Mouse (Mus musculus): ENCODE measurements at regions not wholly inside any gene's neighbourhood (a gene's known extent, or its start where the extent isn't known, plus 50 kb on each side); places are given as distances from the start of the nearest gene placed in this dataset.

- no peak for DNase-seq
These were observed 271.9 kb upstream of the Mettl25 start for GRCm38 (mm10) chr10:106113083-106113482.

DNA sequence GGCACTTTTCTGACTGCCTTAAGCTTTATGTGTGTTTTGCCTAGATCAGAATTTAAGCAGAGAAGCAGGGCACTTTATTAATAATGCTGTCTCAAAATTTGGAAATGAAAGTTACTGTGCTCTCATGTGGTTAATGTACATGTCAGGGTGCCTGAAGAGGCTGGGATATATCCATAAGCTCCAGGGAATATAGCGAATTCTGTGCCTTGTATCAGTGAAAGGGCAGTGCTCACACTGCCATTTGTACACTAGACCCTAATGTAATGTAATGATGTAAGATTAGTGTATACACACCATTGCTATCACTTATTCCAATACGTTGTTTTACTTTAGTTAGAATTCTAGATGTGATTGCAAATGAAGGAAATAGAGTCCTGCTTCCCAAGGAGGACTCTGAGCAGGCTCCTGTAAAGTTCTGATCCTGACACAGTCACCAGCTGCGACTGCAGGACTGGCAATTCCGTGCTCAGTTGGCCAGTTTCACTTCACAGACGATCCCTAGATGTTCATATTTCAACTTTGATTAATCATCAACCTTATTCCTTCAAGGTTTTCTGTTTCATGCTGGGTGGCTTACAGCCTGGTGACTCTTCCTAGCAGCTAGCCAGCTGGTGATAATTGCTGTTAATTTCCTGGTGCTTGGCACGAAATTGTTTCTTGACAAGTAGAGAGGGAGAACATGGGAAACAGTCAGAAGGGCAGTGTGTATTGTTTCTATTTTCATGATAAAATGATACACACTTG is 273.7 kb upstream of the Mettl25 start:
- no peak for DNase-seq

GRCm38 (mm10) chr10:106121826-106122225 is 280.6 kb upstream of the Mettl25 start:
- DNase-seq = no peak

DNA sequence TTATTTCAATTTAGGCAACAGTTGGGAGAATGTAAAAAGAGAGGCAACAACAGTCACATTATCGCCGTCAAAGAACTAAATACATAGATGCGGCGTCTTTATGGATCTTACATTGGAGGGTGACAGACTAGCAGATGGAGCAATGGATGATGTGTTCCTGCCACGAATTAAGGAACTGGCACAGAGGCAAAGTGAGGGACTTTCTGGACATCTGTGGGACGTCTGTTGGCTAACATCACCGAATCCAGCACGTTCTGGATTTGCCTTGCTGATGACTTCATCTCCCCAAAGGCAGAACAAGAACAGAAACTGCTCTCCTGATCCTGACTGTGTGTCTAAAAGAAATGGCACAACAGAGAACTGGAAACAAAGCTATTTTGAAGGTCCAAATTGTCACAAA is 281.8 kb upstream of the Mettl25 start:
- DNase-seq = peak; percentile 10

- DNase-seq = no peak
These were observed 298.0 kb upstream of the Ppfia2 start for GRCm38 (mm10) chr10:106172131-106172530.

GRCm38 (mm10) chr10:106174433-106174832 is 295.7 kb upstream of the Ppfia2 start:
- no peak for DNase-seq

DNA sequence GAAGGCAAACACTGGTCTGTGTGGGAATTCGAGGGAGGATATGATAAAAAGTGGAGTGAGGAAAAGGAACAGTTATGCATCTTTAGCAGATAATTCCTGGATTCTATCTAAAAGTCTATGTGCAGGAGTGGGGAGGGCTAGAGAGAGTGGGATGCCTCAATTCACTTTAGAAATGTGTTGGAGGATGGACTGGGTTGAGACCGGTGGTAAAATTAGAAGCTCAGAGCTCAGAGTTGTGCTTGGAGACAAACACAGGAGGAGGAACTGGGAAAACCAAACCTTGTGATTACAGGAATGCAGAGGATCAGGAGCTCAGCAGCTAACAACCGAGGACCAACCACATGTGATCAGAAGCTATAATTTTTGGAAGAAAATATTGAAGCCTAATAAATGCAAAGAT is 290.5 kb upstream of the Ppfia2 start:
- DNase-seq = no peak

DNA sequence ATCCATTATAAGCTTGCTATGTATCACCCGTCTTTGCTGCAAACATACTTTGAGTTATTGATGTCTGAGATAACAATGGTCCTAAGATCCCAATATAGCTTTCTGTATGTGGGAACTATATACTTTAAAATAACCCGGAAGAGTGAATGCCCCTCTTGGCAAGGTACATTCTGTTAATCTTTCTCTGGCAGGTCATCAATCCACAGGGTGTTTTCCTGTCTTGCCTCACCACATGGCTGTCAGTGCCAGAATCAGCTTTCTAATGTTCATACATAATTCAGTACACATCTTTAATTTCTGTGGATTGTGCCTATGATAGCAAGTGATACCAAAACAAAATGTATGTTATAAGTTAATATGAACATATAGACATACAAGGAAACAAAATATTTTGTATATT is 267.6 kb upstream of the Ppfia2 start:
- DNase-seq = no peak

DNA sequence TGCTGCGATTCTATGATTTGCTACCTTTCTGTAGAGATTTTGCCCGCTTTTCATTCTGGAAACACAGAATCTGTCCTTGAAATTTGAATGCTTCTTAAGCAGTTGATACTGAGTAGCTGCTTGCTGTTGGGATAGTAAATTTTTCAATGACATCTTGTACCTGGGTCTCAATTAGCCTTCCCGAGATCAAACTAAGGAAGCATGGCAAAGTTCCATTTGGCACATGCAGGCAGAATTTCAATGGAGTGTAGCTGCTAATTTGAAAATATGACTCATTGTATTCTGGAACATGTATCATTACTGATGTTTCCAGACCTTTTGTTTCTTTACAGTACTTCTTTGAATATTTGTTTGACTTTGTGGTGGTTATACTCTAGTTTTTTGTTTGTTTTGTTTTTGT is 245.9 kb upstream of the Ppfia2 start:
- DNase-seq = no peak

GRCm38 (mm10) chr10:106242180-106242579 is 228.0 kb upstream of the Ppfia2 start:
- no peak for DNase-seq

- DNase-seq = no peak
These were observed 216.0 kb upstream of the Ppfia2 start for GRCm38 (mm10) chr10:106254106-106254505.

GRCm38 (mm10) chr10:106259811-106260210 is 210.3 kb upstream of the Ppfia2 start:
- DNase-seq = no peak

- DNase-seq = no peak
These were observed 196.8 kb upstream of the Ppfia2 start for GRCm38 (mm10) chr10:106273335-106273734.

GRCm38 (mm10) chr10:106289951-106290350 is 180.2 kb upstream of the Ppfia2 start:
- DNase-seq = no peak

DNA sequence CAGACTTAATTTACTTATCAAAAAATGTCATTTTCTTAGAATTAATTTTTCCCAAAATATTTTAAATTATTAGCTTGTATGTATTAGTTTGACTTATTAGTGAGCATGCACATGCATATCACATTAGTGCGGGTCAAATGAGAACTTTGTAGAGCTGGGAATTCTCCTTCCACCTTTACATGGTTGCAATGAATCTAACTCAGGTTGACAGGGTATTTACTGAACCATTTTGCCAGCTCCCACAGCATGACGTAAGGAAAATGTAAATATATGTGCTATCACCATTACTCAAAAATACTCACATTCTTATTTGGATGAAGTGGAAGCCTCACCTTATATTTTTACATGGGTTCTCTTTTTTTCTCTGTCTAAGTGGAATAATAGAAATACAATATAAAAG is 179.4 kb upstream of the Ppfia2 start:
- no peak for DNase-seq

DNA sequence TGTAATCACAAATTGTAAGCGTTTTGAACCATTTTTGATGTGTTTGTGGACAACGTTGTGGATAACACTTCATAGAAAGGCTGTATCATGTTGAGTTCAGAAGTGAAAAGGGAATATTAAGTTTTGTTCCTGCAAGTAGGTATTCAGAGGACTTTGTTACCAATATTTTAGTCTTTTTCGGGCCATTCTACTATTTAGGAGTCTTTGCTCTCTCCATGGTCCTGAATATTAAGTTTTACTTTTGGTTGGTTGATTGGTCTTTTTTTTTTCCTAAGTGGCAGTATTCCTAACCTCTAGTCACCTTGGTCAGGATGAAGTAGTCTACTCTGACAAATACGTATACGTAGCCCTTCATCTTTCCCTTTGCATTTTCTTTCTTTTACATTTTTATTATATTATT is 174.6 kb upstream of the Ppfia2 start:
- no peak for DNase-seq

DNA sequence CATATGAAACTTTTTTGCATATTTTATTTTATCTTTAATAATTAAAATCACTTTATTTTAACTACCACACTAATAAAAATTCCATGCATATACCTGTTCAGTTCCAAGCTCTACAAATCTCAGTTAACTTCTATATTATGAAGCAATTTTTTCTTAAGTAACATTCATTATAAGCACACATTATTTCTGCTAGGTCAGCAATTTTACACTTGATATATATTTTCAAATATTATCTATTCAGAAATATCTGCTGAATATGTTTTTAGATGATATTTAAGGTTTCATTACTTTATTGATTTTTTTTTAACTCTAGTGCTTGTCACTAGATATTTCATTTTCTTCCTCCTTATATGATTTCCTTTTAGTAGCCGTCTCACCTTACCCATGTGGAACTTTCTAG is 135.0 kb upstream of the Ppfia2 start:
- no peak for DNase-seq

DNA sequence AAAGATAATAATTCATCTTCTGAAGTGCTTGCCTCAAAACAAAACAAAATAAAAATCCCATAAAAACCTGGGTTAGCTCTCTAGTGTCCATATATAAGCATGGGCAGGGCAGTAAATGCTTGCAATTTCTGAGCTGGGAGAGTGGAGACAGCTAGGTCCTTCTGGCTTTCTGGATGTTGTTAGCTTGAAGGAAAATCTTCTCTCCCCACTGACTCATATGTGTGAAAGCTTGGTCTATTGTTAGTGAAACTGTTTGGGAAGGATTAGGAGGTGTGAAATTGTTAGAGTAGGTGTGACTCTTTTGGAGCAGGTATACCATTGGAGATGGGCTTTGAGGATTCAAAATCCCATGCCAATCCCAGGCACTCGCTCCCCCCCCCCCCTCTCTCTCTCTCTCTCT is 118.5 kb upstream of the Ppfia2 start:
- DNase-seq = no peak

DNA sequence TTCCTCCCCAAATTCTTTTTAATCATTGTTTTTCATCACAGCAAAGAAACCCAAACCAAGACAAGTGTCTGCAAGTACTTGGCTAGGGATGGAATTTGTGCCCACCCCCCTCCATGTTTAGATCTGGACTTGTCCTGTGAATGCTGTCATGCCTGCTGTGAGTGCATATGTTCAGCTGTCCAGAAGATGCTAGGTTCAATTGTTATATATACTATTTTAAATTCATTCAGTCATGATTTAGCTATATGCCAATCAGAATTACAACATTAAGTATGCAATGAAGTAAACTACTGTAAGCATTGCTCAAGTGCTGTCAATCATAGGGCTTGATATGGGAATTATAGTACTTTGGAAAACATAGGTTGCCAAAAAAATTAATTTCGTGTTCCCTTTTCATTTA is 94.5 kb upstream of the Ppfia2 start:
- DNase-seq = no peak

- DNase-seq = no peak
These were observed 94.0 kb upstream of the Ppfia2 start for GRCm38 (mm10) chr10:106376161-106376560.

DNA sequence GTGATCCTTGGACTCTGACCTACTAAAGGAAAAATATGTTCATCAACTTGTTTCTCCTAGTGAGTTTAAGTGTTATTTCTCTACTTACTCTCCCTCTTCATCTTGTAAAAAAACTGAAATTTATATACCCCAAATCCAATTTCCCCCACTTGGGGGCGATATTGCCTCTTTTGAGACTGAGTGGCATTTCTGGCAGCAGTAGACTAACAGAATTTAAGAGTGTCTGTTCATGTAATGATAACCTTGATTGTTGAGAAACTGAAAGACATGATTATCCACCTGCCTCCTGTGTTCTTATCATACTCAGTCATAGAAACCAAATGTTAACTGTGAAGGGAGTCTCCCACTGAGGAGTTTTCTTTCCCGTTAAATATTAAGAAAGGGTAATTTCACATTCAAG is 89.5 kb upstream of the Ppfia2 start:
- DNase-seq = no peak

DNA sequence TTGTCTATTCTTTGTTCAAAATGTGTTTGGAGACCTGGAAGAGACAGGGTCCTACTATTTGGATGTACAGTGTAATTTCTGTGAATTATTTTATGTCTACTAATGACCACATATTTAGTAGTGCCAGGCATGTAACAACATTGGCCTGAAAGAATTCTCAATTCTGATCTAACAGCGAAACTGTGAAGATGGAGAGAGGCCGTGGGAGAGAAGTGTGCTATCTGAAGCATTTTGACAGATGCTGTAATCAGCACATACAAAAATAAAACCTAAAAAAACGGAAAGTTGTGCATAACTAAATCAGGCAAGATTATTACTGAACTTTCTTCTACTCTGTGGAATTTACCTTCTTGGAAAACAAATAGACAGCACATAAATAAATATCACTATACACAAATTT is 61.4 kb upstream of the Ppfia2 start:
- no peak for DNase-seq

DNA sequence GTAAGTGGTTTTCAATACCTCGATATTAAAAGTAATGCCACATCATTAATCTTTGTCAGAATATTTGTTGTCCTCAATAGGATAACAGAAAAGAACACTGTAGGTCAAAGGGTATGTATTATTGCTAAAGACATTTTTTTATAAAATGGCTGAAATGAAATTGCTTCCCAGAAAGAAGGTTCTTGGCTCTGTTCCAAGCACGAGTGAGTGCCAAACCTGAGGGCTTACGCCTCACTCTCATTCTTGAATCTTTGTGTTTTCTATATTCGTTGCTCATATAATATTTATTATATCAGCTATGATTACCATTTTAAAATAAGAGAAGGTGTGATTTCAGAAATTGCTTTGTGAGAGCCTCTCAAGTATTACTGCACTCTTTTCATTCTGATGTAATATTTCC is 57.0 kb upstream of the Ppfia2 start:
- no peak for DNase-seq

GRCm38 (mm10) chr10:106414990-106415389 is 55.1 kb upstream of the Ppfia2 start:
- no peak for DNase-seq

DNA sequence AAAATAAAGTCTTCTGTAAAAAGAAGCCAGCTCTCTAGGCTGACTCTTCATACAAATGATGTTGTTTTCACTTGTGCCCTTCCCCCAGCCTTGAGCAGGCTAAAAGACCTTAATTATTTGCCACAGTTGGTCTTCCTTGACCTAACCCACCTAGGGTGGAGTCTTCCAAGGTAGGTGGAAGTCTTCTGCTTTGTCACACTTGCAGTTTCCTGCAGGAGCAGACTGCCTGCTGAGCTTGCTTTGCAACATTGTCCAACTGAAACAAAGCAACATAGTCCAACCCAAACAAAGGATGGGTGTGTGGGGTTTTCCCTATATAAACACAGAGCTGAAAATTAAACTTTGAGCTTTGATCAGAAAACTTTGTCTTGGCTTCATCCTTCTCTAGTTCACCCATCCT is 53.0 kb upstream of the Ppfia2 start:
- DNase-seq = no peak
